Mouse (Mus musculus) embryo, embryonic 10.5 days (tissue): ENCODE measurements at regions not wholly inside any gene's neighbourhood (a gene's known extent, or its start where the extent isn't known, plus 50 kb on each side); places are given as distances from the start of the nearest gene placed in this dataset.

ENCODE experiments used
- DNase-seq: peaks from one replicate; pipeline ENCODE4 v3.0.0-alpha.2; 2015; ENCODE audit warnings: low spot score

DNA sequence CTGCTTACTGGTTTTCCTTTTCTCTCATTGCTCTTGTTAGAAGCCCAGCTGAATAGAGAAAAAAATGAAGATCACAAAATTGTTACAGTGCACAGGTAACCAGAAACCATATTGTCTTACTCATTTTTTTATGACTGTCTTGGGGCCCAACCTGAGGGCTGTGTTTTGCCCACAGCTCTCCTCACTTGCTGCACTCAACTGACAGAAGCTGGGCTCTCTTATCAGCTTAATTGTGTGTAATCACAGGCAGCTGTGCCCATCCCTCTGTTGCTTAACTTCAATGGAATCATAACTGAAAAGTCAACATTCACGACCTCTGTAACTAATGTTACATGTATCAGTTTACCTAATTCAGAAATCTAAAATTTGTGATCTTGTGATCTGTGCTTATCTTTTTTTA lies 95.1 kb upstream of the Ankrd50 start:
- DNase-seq = no peak

DNA sequence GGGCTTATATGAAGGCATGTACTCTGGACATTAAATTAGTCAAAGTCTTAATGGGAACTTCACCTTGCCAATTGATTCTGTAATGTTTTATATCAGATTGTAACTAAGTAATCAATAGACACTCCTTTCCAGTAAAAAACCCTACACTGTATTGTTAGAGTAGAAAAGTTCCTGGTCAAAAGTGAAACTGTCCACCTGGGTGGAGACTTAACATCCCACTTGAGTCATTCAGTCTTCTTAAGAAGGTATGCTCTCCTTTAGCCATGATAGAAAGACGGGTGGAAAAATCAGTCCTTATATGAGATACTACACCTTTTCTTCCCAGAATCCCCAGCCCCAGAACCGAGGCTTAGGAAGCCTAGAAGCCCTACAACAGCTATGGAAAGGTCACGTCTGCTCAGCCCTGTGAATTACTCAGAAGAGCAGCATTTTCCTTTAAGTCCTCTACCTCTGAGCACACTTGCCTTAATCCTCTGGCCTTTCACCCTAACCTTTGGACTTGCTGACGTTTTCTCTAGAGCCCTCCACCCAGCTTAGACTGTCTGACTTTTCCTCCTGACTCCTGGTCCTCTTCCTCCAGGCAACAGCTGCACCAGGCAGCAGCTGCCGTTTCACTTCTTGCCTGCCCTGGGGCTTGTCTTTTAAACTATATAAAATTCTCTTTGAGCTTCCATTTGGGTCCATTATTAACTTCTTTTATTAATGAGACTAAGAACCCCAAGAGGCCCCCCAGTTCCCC lies 93.4 kb upstream of the Ankrd50 start:
- DNase-seq = peak; percentile 19

DNA sequence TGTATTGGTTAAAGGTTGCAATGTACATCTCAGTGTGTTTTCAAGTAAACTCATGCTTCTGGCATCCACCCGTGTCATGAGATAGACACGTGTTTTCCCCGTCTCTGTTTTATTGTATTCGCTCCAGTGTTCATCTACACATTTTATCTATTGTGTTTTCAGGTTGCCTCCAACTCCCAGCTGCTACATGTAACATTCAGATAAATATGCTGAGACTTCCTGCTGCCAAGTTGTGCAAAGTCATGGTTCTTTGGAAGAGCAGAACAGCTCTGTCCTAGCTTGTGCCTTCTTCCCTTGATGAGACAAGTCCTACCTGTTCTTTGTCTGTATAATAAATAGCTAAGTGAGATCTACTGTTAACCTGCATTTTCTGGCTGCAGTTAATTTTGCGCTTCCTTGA lies 89.0 kb upstream of the Ankrd50 start:
- DNase-seq = no peak

DNA sequence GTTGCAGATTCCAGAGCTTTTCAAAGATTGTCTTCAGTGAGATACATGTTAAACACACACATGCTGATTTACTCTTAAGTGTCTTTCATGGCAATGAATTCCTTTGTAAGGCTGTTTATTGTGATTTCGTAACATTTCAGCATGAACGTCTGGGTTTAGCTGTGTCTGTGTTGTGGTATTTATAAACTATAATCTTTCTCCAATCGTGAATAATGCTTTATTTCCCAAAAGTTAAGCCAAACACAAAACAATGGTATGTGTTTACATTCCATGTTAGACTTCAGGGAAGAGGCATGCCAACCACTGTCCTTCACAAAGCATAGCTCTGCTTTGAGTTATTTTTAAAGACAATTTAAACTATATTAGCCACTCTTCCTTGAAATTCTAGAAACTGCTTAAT lies 87.5 kb upstream of the Ankrd50 start:
- DNase-seq = no peak

DNA sequence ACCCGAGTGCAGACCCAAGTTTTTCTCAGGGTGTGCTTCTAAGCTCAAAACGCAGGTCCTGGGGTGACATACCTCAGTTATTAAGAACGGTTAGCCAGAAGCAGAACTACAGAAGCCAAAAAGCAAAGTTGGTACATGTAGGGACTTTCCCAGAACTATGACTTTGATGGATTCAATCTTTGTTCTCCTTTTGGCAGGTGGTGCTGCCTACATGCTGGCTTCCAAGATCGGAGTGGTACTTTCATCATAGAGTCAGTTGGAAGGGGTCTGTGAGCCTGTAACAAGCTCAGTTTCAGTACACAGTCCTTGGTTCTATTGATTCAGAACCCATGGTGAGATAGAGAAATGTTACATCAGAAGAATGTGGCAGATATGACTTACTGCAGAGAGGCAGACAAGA lies 86.6 kb upstream of the Ankrd50 start:
- DNase-seq = no peak

DNA sequence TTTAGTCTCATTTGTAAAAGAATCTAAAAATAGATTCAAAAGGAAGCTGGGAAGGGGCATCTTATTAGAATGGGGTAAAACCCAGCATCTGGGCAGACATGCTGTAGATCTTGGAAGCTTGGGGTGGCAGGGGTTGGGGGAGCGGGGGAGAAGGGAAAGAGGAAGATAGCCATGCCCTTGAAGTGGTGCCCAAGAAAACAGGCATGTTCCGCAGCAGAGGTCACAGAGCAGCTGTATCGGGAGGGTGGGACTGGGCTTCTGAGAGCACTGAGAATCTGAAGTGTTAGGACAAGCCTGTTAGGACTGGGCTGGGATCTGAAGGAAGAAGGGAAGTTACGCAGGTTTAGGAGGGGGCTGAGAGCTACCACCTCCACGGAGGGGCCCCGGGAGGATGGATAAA lies 84.4 kb upstream of the Ankrd50 start:
- DNase-seq = no peak

DNA sequence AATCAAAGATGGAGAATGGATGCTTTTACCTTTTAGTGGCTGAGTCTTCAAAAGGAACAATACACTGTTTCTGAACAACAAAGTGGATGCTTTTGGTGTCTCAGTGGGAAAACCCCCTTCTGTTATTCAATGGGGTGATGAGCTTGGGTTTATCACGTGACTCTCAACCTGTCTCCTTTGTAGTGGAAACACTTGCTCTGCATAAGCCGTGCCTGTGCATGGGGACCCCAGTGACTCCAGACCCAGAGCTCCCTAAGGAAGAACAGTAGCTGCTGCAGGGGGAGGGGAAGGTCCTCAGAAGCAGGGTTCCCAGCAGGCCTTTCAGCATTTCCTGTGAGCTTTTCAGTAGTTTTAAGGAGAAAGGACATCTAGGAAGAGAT lies 83.9 kb upstream of the Ankrd50 start:
- DNase-seq = peak; percentile 9

DNA sequence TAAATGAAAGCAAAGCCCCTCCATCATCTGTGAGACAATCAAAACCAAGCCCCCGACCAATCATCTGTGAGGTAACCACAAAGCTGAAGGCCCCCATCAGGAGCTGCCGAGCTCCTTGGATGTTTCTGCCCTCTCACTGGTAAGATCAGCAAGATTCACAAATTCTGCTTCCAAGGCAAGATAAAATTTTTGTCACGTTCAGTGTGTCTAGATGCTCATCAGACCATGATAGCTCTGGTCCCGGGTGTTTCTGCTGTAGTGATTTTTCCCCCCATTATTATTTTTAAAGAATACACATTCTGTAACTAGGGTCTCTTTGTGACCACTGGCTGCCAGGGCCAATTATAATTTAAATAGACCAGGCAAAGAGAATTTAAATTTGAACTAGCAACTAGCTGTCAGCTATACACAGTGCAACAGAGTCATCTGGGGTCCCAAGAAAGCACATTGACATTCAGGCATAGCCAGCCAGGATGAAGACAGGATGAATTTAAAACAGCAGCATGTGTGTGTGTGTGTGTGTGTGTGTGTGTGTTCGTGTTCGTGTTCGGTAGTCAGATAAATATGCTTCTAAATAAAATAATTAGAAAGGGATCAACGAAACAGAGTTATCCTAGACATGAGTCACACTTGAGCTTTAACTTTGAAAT lies 83.4 kb upstream of the Ankrd50 start:
- peak; percentile 23 for DNase-seq

DNA sequence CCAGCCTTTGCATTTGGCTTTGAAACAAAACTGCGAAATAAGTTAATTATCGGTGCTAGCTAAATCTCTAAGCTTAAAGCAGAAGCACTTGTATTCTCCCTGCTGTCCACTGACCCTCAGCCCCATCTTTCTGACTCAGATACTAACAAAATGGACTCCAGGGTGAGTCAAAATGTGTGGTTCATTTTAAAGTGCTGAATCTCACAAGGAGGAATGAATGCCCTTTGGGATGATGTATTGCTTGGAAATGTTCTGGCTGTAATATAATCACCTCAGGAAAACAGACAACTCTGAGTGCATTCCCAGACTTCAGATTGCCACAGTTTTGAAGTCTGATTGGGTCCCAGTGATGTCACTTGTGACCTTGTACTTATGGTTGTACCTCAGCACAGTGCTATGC lies 81.9 kb upstream of the Ankrd50 start:
- no peak for DNase-seq

DNA sequence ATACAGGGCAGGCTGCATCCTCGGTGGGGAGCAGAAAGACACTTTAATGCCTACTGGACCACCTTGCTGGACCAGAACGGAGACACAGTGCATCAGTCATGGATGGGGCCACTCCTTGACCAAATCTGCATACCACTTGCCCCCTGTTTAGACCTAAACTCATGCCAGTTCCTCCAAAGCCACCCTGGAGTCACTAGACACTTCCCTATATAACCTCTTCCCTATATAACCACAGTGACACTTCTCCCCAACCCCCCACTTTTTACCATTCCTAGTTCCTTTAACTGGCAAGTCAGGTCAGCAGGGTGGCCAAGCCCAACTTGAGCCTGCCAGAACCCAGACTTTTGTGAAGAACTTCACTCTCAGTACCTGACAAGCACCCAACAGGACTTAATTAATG lies 80.2 kb upstream of the Ankrd50 start:
- no peak for DNase-seq

DNA sequence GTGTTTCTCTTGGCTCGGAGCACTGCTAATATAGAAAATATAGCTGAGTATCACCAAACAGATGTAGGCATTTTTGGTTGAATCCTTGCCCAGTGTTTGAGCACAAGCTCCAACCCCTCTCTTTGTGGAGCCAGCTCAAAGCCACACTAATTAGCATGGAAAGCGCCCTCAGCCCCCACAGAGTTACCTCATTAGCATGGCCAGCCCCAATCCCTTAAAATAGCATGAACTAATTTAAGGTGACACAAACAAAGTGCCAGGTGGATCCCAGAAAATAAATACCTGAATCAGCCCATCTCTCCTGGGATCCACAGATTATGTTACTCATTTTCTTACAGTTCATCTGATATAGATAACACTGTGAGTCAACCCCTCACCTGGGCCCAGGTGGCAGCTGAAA lies 79.7 kb upstream of the Ankrd50 start:
- DNase-seq = no peak

DNA sequence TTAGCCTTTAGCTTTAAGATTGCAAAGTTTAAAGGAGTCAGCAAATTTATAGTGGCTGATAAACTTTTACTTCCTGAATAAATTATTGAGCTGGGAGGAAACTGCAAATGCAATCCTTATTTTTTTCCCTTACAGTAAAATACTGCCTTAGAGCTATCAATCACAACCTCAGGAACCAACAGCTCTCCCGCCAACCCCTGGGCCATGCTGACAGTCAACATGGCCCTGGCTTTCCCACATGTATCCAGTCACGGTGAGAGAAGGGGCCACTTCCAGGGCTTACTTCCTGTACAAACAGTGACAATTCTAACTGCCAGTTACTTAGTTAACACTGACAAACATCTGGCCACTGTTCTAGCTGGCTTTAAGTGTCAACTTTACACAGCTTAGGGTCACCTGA lies 76.5 kb upstream of the Ankrd50 start:
- DNase-seq = no peak

DNA sequence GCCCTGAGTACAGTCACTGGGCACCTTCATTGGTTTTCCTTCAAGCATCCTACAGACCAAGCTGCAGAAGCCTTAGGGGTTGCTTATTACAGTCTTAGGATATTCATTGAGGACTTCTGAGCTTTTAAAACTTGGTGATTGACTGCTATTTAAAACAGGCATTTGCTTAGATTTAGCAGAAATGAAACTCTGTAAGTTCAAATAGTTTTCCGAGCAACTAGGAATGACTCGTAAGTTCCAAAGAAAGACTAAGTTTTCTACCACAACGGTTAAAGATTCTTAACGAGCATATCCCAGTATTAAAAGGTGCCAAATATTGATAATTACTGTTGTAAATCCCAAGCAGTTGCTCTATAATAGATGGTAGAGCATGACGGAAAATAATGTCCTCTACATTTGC lies 71.3 kb upstream of the Ankrd50 start:
- DNase-seq = no peak

DNA sequence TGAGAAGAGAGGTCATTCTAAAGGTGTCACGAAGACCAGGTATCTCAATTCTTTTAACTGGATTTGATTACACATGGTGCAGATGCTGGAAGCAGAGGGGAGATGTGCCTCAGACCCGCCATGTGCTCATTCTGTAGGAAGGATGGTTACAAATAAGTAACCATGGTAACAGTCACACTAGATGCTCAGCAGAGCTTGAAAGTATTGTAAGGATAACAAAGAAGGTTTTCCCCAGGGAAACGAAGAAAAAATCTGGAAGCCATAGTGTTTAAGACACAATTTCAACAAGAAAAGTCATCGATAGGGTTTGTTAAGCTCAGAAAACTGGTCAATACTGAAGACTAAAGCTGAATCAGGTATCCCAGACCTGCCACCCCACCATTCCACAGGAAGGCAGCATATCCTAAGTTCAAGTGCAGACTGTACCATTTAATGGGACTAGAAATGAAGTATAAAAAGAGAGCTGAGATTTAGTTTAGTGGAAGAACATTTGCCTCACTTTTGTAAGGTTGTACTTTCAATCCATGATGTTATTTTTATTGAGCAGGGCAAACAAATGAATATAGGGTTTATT lies 68.9 kb upstream of the Ankrd50 start:
- peak; percentile 73 for DNase-seq

DNA sequence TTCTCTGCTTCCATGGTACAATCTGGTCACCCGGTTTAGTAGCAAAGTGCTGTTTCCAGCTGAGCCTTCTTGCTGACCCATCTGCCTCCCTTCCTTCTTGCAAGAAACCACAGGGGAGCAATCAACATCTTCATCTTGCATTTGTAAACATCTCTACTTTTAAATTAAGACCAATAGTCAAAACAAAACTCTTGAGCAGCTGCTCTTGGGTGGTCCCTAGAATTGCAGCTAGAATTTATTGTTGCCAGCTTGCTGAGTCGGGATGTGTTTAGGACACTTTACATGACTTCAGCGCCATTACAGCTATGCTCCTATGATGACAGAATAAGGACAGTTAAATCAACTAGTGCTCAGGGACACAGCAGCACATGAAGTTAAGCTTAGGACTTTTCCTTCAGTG lies 62.4 kb upstream of the Ankrd50 start:
- no peak for DNase-seq

DNA sequence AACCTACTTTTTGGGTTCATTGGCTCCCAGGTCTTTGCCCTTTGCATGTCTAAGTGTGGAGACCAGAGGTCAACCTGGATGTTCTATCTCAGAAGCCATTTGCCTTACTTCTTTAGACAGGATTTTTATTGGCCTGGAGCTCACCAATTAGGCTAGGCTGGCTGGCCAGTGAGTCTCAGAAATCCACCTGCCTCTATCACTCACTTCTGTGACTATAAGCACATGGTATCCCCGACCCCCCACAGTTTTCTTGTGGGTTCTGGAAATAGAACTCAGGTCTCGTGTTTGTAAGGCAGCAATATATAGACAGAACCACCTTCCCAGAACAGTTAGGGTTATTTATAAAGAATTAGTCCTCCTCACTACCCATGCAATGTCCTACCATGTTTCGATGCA lies 60.9 kb upstream of the Ankrd50 start:
- no peak for DNase-seq

DNA sequence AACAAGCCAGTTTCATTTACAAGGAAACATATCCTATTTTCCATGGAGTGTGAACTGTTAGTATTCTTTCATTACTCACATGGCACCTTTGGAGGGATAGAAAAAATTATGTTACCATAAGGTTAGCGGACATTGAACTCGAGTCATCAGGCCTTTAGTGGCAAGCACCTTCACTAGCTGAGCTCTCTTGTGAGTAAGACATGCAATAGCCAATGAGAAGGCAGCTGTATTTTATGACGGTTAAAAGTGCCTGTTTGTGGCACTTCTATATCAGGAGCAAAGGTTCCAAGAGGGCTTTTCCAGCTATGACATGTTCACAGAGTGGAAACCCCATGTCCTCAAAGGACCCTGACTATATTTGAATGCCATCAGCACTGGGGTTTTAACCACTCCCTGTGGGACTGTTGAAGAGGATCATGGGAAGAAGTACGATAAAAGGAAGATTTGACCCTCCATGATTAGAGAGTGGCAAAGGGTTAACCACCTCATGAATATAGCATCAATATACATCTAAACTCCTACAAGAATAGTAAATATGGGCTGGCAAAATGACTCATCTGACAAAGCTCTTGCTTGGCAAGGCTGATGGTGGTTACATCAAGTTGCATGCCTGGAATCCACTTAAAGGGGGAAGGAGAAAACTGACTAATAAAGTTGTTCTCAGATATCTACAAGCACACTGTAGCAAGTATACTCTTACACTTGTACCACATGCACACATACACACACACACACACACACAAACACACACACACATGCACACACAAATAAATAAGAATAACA lies 60.3 kb upstream of the Ankrd50 start:
- no peak for DNase-seq

DNA sequence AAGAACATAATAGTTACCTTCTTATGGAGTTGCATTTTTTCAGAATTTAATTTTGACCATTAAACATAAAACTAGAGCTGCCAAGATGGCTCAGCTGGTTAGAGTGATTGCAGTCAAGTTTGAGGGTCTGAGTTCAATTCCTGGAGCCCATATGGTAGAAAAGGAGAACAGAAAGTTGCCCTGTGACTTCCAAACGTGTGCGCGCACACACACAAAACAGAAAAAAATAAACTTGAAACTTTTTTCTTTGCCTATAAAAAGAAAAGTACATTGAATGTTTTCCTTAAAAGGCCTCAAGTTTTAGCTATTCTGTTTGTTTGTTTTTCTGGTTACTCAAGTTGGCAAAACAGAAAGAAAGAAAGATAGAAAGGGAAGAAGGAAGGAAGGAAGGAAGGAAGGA lies 59.2 kb upstream of the Ankrd50 start:
- DNase-seq = no peak

DNA sequence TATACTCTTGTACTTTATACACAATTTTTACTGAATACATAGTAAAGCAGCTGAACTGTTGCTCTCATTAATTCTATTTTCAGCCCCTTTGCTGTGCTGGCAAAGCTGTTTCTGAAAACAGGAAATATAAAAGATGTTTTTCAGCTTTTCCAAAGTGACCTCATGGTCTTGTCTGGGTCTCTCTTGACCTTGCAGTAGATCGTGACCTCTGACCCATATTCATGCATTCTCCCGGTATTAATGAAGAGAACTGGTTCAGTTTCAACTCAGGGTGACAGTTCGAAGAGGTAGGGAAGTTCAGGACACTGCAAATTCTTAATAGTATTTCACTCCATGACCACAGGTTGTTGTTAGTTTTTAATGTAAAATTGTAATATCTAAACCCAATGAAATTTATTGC lies 56.7 kb upstream of the Ankrd50 start:
- peak; percentile 16 for DNase-seq

DNA sequence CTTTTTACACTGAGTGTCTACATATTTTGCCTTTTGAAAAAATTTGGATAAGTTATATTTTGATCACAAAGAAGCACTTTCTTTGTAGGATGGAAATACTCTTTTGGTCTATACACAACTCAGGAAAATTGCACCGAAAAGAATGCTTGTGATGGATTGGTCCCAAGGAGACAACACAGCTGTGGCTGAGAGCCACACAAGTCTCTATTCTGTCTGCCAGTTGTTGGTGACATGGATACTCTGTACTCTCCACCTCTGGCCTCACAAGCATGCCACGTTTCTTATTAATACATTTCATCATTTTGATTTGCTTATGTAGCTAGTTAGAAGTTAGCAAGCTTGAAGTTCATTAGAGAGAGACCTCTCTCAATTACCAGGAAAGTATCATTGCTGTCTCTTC lies 53.7 kb upstream of the Ankrd50 start:
- no peak for DNase-seq

DNA sequence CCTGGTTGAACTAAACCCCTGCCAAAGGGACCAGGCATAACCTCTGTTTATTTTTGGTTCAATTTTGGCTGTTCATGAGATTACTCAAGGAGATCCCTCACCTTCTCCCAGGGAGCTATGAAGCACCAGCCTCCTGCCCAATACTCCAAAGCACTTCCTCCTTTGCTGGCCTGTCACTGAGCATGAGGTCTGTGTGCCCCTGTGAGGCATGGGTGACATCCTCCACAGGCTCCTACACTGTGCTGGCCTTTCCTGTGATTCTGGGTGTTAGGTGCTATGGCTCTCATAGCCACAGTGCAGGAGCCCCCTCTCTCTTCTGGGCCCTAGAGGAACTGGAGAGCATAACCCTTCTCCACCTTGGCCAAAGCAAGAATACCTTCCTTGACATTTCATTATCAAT lies 53.1 kb upstream of the Ankrd50 start:
- DNase-seq = no peak
